Mouse (Mus musculus): Measurements from ENCODE around the gene Wdr1.
"Not testable (repeated sequence)": the region's sequence is repeated elsewhere in the genome, so short reads cannot be mapped to it uniquely, and the experiment has no call there.

Gene Wdr1

DNA sequence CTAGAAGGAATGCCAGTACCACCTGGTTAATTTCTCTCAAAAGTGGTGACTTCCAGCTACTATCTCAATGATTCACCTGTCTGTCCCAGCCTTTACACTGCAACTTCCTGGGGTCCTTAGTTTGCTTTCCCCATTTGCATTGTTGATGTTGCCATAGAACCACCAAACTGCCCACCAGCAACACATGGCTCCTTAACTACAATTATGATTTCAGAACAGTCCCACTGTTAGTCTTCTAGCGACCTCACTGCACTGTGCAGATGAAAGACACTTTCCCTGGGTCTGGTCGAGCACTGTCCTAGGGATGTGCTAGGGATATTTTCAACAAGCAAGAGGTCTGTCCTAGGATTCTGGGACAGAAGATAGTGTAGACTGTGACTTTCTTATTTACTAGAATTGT is at the start of gene Wdr1:
Gene Wdr1, minus strand, starts transcription at position 101 of the 400 bp plus-strand sequence.
- DNase-seq = no peak

DNA sequence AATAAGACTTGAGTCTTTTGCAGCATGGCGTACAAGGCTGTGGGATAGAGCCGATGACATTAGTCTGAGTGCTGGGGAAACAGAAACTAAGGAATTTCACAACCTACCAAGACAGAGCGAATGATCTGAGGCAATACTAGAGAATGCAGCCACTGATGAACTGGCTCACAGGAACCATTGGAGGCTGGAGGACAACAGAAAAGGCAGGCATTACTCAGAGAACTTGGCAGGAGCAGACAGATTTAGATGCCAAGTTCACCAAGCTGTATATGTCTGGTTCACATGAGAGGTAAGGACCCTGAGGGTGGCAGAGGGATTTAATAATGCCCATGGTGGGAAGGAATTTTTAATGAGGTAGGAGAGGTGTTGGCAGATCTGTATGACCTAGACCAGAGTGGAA is 48.1 kb upstream of the Wdr1 start:
- DNase-seq = no peak

DNA sequence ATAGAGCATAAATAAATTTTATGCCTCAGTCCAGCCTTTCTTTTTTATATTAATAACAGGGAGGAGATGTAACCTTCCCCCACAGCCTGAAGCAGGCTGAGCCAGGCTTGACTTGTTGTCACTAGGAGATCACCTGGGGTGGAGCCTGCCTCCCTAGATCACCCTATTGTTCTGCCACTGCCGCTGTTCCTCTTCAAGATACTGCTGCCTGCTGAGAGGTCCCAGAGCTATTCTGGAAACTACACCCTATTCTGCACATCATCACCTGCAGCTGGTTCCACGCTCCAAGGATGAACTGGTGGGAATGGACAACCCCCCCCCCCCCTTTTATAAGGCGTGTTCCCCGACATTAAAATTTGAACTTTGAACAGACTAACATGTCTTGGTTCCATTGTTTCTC is 45.2 kb upstream of the Wdr1 start:
- DNase-seq = not testable (repeated sequence)

DNA sequence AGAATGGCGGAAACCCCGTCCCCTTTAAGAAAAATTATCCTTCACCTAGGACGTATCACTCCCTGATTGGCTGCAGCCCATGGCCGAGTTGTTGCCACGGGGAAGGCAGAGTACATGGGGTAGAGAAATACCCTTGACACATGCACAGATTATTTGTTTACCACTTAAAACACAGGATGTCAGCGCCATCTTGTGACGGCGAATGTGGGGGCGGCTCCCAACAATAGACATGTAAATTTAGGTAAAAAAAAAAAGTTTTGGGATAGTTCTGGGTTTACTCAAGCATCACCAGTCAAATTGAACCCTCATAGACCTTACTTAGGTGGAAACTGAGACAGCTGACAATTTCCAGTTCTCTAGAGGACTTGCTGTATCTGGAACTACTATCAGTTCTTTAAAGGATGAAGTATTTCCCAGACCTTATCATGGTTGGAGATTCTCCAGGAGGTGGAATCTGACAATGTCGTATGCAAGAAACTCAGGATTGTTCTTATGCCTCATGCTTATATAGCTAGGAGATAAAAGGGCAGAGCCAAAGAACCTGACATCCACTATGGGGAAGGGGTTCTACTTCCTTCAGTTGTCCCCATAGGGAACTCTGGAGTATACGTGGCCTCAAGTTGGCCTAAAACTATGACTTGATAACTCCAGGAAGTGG is 35.8 kb upstream of the Wdr1 start:
- DNase-seq = peak; percentile 5

DNA sequence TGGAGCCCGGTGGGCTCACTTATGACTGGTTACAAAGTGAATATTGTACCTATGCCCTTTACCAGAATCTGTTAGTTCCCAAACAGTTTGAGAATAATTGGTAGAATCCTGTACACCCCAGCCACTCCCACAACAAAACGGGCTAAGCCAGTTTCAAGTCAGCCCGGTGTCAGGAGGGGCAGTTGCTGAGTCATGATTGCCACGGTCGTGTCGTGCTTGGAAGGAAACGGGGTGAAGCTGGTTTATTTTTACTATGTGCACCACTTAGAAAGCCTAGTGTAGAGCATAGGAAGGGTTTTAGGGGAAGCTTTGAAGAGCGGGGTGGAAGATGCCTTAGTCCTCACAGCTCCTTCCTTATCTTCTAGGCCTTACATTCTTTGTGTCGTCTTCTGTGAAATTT is 25.9 kb upstream of the Wdr1 start:
- no peak for DNase-seq

DNA sequence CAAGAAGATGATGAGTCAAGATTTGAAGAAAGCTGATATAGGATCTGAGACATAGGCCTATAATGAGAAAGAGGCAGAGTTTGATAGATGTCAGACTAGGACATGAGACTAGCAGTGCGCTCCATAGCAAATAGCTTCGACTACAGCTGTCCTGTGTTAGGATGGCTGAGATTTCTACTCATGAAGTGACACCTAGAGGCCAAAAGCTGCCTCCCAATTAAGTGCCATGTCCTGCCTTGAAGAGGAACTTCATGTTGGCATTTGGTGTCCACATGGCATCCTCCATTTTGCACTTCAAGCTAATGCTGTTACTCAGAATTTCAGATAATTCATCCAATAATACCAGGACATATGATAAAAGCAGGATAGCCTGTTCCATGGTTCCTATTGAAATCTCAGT is 22.4 kb upstream of the Wdr1 start:
- no peak for DNase-seq

DNA sequence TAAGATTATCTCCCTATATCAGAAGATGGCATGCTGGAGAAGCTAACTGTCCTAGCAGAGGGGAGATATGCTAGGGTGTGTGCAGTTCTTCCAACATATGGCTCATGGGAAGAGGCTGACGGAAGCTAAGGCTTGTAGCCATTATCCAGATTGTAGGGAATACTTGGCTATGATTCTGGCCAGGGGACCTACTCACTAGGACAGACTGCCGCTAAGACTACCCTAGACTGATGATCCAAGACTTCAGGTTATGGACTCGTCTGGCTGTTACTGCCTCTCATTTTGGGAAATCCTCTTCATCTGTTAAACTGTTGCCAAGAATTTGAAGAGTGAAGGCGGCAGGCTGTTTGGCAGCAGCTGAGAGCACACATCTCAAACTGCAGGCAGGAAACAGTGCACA is 20.0 kb upstream of the Wdr1 start:
- no peak for DNase-seq

DNA sequence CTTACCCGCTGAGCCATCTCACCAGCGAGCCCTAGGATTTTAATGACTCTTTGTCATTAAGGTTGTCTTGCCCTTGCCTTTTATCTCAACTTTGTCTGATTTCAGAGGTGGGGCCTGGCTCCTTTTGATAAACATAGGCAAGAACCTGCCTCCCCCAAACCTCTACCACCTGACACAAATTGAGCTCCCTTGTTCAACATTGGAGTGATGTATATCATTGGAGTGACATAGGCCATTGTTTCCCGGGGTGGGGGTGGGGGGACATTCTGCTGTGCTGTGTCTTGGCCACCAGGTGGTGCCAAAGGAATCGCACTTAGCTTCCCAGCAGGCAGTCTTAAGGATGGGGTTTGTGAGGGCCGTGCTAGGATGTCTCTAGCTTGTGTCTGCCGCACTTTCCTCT is 17.7 kb upstream of the Wdr1 start:
- DNase-seq = no peak

DNA sequence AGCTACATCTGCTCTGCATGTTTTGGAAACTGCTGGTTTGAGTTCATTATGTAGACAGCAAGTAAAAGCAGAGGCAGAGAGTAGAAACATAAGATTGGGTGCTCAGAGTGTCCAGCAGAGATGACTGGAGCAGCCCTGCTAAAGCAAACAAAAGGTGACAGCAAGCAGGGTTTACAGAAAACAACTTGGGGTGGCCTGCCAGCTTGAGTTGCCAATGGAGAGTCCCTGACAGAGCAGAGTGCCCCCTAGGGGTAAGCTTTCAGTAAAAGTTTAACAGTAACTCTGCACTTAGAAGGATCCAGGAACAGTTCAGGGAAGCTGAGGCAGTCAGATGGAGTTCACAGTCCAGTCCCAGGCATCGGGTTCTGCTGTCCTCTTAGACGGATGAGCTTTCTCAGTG is 7.9 kb upstream of the Wdr1 start:
- DNase-seq = peak; percentile 42

DNA sequence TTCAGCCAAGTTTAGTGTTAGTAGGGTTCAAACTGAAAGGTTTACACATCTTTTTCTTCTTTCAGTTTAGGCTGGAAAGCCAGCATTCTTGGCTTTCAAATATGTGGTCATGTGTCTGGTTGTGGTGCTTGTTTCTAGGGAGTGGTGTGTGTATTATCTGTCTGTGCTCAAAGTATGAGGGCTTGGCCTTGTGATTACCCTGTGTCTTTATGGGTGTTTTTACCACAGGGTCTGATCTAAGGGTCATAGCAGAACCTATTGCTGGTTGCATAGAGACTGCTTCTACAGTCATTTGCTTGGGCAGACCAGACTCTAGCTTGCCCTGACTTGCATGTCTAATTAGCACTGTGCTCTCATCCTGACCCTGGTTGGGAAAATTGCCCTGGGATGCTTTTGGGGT is 5.6 kb upstream of the Wdr1 start:
- DNase-seq = no peak

DNA sequence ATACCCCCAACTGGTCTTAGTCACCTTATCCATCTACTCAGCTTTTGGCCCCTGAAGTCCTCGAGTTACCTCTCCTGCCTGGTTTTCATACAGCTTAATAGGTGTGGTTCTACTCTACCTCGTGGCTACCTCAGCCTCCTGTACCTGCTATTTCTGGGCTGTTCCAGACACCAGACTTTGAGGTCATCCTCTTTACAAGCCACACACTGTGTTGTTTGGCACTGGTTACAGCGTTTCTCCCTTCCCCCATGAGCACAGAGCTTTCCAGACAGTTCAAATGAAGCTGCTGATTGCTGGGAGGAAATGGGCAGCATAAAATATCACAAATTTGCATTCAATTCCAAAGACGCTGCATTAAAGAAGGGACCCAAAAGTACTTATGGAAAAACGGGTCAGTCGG is 1.8 kb upstream of the Wdr1 start:
- DNase-seq = no peak

DNA sequence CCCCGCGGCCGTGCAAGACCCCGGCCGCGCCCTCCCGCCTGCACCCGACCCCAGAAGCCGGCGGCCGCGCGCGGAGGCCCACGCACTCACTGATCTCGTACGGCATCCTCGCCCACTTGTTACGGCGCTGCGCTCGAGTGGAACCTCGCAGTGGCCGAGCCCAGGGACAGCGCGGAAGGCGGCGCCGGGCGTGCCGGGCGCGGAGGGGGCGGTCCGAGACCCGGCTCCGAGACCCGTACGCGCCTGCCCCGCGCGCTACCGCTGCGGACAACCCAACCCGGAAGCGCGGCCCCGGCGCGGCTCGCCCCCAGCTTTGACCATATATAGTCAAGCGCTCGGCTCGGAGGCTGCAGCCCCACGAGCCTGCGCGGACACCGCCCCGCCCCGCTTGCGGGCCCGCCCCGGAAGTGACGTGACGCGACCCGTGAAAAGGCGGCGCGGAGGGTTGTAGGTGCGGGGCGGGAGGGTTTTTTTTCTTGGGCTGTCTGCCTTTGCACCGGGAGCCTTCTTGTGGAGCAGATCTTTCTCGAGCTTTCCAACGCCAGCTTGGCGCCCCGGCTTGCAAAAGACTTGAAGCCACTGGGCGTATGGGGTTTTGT is 1.5 kb downstream of the Wdr1 start:
- peak; percentile 99 for DNase-seq

DNA sequence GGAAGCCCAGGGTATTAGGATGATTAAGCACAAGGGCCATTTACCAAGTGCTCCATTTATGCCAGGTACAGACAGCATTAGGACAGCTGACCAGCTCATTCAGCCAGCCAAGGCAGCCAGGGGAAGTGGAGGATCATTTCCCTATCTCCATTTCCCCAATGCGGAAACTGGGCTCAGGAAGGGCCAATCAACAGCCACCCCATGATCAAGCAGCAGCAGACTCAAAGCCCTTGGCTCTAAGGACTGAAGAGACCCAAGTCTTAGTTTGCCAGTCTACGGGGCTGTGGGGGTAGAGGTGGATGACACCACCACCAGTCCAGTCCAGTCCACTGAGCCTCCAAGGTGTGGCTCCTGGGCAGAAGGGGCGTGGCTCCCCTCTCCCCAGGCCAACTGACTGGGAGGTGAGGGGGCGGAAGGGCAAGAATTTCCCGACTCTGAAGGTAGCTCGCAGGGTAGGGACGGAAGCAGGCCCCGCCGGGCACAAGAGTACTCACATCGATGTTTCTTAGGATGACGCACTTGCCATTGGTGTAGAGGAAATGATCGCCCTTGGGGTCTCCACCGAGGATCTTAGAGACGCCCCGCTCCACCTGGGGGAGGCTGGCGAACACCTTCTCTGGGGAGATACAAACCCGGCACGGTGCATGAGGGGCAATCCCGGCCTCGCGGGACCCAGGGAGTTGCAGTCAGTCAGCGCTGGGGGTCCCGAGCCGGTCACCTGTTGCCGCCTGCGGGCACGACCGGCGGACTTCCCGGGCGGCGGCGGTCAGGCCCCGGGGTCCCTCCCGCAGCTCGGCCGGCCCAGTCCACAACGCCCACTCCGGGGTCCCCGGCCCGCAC is 2.2 kb downstream of the Wdr1 start:
- peak; percentile 74 for DNase-seq

DNA sequence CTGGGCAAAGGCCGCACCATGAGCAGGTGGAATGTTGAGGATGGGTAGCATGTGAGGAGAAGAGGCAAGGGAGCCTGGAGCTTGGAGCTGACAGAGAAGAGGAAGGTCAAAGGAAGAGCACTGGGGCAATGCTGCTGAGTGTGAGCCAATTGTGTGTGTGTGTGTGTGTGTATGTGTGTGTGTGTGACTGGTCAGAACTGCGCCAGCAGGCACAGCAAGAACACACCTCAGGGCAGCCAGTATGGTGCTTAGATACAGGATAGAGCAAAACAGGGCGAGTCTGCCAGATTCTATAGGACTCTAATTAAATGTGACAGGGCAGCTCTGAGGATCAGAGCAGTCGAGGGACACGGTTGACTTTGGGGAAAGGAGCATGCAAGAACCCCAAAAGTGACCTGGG is 4.2 kb downstream of the Wdr1 start:
- no peak for DNase-seq

DNA sequence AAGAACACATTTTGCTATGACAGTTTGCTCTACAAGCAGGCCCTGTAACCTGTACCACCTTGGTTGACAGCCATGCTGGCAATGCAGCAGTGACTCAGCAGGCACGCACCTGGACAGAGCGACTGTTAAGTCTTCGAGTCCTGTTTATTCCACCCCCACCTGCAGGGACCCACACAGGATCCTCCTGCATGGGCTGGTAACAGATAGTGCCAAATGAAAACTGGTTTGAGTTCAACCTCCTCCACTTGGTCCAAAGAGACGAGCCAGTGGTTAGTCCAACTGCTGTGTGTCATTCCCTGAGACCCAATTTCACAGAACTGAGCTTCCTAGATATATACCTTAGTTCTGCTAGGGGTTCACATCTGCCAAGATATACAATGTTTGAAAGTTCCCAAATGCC is 5.2 kb downstream of the Wdr1 start:
- no peak for DNase-seq

DNA sequence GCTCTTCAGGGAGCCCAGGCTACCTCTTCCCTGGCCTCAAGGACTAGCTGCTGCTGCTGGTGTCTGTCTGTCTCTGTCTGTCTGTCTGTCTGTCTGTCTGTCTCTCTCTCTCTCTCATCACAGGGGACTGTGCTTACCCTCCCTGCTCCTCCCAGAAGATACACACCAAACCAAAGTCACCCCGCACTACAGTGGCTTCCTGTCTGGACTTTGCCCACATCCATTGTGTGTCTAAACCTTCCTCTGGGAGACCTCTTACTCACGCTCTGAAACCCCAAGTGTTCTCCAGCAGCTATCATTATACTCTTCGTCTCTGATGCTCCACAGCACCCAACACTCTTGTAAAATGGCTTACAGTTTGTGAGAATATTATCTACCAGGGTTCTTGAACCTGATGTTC is 6.6 kb downstream of the Wdr1 start:
- DNase-seq = no peak

DNA sequence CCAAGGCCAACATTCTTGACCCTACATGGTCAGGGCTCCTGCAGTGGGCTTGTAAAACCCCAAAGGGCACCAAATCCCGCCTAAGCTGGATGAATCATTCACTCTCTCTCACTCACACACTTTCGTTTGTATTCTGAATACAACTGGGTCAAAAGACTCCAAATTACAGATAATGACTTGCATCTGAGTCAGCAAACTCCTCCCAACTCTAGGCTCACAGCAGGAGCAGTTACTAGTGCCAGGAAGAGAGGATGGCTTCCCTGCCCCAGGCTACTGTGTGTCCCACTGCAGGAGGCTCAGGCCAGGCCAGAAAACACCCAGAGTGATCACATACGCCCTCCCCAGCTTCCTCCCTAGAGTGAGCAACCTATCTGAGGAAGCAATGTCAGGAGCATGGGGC is 9.1 kb downstream of the Wdr1 start:
- DNase-seq = peak; percentile 30

DNA sequence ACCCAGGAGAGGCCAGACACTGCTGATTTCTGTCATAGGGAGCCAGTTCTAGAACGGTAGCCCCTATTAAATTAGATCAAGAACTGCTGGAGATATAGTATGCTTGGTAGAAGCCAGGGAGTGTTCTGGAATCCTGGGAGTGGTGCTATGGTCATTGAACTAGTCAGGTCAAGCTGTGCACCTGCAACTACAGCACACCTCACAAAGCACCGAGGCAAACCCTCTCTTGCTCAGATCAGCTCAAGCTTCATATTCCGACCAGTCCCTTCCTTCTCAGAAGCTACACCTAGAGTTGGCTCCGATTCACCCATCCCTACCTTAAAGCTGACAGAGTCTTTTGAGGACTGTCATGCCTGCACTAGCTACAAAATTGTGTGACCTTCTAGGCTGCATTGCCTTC is 9.5 kb downstream of the Wdr1 start:
- no peak for DNase-seq

DNA sequence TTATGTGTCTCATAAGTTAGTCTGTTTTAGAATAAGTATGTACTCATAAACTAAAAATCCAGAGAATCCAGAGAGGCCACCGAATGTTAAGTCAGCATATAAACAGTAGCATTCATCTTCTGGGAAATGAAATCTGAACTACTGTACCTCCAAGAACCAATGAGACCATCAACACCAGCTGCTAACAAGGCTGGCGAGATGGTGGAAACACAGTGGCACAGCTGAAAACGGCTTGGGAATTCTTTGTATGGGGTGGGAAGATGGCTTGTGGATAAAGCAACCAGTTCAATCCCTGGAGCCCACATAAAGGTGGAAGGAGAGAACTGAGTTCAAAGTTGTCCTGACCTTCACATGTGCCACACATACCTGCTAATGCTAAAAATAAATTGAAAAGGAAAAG is 10.4 kb downstream of the Wdr1 start:
- no peak for DNase-seq

DNA sequence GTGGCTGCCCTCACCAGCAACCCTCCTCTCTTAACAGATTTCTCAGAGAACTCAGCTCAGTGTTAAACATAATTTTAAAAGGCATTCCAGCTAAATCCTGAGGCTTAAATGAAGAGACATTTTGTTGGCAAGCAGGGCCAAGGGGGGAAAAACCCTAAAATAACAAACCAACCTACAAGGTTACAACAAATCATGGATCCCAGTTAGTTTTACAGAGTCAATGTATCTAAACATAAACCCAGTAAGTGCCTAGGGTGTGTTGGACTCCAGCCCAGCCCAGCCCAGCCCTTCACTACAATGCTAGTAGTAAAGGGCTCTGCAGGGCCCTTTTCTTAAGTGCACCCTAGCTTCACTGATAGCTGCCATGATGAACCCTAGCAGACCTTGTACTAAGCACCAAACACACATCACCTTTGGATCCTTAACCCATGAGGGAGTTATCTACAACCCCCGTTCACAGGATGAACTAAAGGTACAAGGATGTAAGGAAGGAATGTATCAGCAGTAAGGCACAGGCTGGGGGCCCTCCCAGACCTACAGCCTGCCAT is 12.7 kb downstream of the Wdr1 start:
- no peak for DNase-seq

DNA sequence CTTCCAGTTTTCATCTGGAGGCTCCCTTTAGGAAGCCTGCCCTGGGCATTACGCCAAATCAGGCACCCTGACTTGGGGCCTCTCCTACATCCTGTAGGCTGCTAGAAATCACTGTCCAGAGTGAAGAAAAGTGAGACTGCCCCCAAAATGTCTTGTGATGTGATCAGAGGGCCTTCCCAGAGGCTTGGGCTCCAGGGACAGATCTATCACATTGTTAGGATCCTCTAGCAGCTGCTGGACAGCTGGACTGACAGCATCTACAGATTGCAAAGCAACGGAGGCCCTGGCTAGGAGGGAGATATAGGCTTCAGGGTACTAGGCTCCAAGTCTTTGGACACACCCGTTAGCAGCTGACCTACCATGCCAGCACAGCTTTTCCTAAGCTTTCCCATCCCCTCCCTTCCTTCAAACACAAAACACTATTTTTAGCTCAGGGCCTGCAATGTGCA is 13.5 kb downstream of the Wdr1 start:
- no peak for DNase-seq

DNA sequence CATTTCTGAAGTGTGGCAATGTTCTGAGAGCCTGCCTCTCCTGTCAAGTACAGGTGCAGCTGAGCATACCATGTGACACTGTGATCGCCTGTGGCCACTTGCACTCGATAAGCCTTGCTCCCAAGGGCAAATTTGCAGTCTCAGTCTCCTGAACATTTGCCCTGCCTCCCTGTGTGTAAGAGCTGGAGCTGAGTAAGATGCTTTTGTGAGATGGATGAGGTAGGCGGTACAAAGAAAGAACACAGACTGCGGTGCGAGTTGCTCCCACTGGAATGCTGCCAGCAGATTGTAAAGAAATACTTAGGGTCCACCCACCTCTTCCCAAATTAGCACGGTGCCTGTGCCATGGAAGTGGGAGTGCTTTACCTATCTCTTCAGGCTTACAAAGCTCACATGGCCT is 15.6 kb downstream of the Wdr1 start:
- DNase-seq = no peak

DNA sequence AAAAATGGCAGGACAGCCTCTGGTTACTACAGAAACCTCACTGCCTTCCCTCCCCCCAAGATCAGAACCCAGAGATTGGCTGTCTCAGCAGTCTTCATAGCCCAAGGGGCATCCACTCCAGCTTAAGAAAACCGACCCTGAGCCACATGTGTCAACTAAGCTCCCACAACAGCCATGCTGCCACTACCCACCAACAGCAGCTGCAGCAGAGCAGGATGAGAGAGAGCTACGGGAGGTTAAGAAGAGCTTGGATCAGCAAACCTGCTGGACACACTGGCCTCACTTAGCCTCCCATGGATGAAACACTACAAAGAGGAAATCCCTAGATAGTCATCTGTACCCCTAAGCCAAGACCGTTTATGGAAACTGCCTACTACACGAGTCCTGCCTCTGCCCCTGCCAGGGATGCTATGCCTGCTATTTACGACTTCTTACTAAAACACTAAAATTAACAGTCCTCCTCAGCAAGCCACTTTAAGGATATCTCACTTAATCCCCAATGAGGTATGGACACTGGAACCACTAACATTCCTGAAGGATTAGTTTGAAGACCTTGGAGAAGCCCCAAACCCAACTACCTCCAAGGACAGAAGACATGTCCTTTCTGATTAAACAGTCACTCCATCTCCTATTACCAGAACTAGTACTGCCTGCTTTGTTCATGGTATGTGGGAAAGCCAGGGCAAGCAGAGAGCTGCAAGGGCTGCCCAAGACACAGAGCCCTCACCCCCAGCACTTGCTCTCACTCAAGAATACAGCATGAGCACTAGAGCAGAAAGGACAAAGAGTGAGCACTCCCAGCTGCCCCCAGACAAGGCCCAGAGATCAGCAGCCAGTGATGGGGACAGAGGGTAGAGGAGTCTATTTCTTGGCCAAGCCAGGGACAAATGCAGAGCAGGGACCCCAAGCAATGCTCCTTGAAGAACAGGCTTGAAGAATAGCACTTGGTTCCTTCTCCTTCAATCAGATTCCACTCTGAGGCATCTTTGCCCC is 18.3 kb downstream of the Wdr1 start:
- DNase-seq = peak; percentile 51

All from kidney, adult 9 months (tissue).